Mouse (Mus musculus): ENCODE data around the gene Foxn4. TPM values are rescaled to one million over a fixed set of nuclear protein-coding genes. Genes with fewer than 3 reads are reported as not detected.

Gene Foxn4
- polyA plus RNA-seq (2016; fragmentation: Nextera tagmentation; extraction: Ambion mirVana), result 11.0 and 12.4 TPM in 2 replicates

- Histone ChIP-seq H3K27ac (replicated peaks) (no peak within 1 kb of the TSS), H3K4me2 (replicated peaks) (peak within 1 kb of the TSS; percentile 77), H3K4me1 (peaks cover 61% of the 10 kb centered on the region), H3K4me3 (peak within 1 kb of the TSS; percentile 44), H3K9ac (replicated peaks) (peak within 1 kb of the TSS; percentile 47), H3K27me3 (peaks cover 100% of the 10 kb centered on the region), H3K9me3 (no peaks in the 10 kb centered on the region), H3K36me3 (no peaks in the 10 kb centered on the region)
- under 1% methylated on average over 50 of the region's 56 CpGs for WGBS
- peak; percentile 41 for ATAC-seq (ENCODE audit: low FRiP score, low read depth)
These were observed at the start of gene Foxn4 for GRCm38 (mm10) chr5:114273693-114274402. Foxn4 (minus strand) TSS chr5:114273807.

DNA sequence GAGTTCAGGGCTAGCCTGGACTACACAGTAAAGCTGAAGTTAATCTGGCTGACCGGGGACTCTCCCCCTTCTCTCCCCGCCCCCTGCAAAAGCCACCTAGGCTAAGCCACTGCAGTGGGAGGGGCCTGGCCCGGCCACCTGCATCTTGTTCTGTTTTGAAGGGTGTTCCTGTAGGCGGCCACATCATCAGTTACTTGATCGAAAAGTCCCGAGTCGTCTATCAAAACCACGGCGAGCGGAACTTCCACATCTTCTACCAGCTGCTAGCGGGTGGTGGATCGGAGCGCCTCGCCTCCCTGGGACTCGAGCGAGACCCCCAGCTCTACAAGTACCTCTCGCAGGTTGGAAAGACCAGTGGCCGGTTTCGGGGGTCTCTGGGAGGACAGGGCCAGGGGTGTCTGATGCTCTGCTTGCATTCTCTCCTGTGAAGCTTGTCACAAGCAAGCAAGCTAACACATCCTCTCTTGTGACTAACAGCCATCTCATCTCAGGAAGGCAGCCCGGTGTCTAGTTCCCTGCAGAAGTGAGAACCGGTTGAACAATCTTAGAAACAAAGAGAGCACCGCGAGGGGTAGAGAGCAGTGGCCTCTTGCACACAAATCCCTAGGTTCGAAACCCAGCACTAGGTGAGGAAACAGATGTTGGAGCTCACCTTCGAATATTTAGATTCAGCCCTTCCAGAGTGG, 49.6 kb upstream of the Foxn4 start:
- 57% methylated on average over 25 of the region's 25 CpGs for WGBS
- no peaks in the 10 kb centered on the region for H3K36me3 ChIP-seq
- H3K27me3 ChIP-seq, result peaks cover 21% of the 10 kb centered on the region
- 0 out of 2 replicates have a peak overlapping the region, but pooled peaks have one; percentile 21 for H3K4me2 ChIP-seq (replicated peaks)
- no peak overlapping the region for H3K4me3 ChIP-seq
- no peaks in the 10 kb centered on the region for H3K9me3 ChIP-seq
- H3K9ac ChIP-seq (replicated peaks), result no peak overlapping the region
- no peak for ATAC-seq (ENCODE audit: low FRiP score, low read depth)
- H3K4me1 ChIP-seq, result peaks cover 7% of the 10 kb centered on the region; the same call in 1 of the 2 replicates
- H3K27ac ChIP-seq (replicated peaks), result no peak overlapping the region

DNA sequence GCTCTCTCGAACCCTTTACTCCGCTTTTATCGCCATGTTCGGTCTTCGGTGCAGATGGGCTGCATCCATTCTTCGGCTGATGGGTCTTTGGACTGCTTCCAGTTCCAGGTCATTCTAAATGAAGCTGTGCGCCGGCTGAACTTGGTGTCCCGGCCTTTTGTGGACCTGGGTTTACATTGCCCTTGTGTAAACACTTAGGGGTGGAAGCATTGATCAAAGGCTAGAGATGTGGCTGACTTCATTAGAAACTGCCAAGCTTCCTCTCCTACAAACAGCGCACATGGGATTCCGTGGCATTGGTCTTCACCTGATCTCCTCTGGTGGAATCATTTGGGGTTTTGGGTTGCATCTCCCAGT, 36.1 kb upstream of the Foxn4 start:
- H3K9ac ChIP-seq (replicated peaks), result no peak overlapping the region
- H3K36me3 ChIP-seq, result no peaks in the 10 kb centered on the region
- H3K27ac ChIP-seq (replicated peaks), result no peak overlapping the region
- H3K4me1 ChIP-seq, result peaks cover 7% of the 10 kb centered on the region
- H3K4me3 ChIP-seq, result no peak overlapping the region
- H3K4me2 ChIP-seq (replicated peaks), result peak overlapping the region; percentile 35
- WGBS, result 49% methylated on average over 11 of the region's 11 CpGs
- ATAC-seq (ENCODE audit: low FRiP score, low read depth), result no peak
- peaks cover 75% of the 10 kb centered on the region for H3K27me3 ChIP-seq
- no peaks in the 10 kb centered on the region for H3K9me3 ChIP-seq

GRCm38 (mm10) chr5:114308765-114309679, 35.4 kb upstream of the Foxn4 start:
- no peak overlapping the region for H3K9ac ChIP-seq (replicated peaks)
- no peak overlapping the region for H3K27ac ChIP-seq (replicated peaks)
- 42% methylated on average over 18 of the region's 18 CpGs for WGBS
- H3K4me1 ChIP-seq, result peaks cover 7% of the 10 kb centered on the region; the same call in 1 of the 2 replicates
- no peaks in the 10 kb centered on the region for H3K36me3 ChIP-seq
- no peak overlapping the region for H3K4me3 ChIP-seq
- H3K27me3 ChIP-seq, result peaks cover 81% of the 10 kb centered on the region
- ATAC-seq (ENCODE audit: low FRiP score, low read depth), result peak; percentile 62
- H3K4me2 ChIP-seq (replicated peaks), result peak overlapping the region; percentile 35
- no peaks in the 10 kb centered on the region for H3K9me3 ChIP-seq

- ATAC-seq (ENCODE audit: low FRiP score, low read depth), result no peak
These were observed 32.9 kb upstream of the Foxn4 start for GRCm38 (mm10) chr5:114306496-114306895.

GRCm38 (mm10) chr5:114303166-114303565, 29.6 kb upstream of the Foxn4 start:
- no peak for ATAC-seq (ENCODE audit: low FRiP score, low read depth)
- Histone ChIP-seq H3K36me3 (no peaks in the 10 kb centered on the region), H3K27me3 (peaks cover 80% of the 10 kb centered on the region), H3K9me3 (no peaks in the 10 kb centered on the region), H3K27ac (replicated peaks) (no peak overlapping the region), H3K4me1 (peaks cover 27% of the 10 kb centered on the region), H3K9ac (replicated peaks) (no peak overlapping the region), H3K4me3 (no peak overlapping the region), H3K4me2 (replicated peaks) (no peak overlapping the region)
- WGBS, result 81% methylated on average over 6 of the region's 6 CpGs

More at GRCm38 (mm10) chr5:114306496-114306895, 32.9 kb upstream of the Foxn4 start:
- Histone ChIP-seq H3K9ac (replicated peaks) (no peak overlapping the region), H3K4me3 (no peak overlapping the region), H3K36me3 (no peaks in the 10 kb centered on the region), H3K4me2 (replicated peaks) (no peak overlapping the region), H3K27me3 (peaks cover 90% of the 10 kb centered on the region), H3K9me3 (no peaks in the 10 kb centered on the region), H3K4me1 (peaks cover 7% of the 10 kb centered on the region; the same call in 1 of the 2 replicates), H3K27ac (replicated peaks) (no peak overlapping the region)
- WGBS, result 82% methylated on average over 5 of the region's 5 CpGs

DNA sequence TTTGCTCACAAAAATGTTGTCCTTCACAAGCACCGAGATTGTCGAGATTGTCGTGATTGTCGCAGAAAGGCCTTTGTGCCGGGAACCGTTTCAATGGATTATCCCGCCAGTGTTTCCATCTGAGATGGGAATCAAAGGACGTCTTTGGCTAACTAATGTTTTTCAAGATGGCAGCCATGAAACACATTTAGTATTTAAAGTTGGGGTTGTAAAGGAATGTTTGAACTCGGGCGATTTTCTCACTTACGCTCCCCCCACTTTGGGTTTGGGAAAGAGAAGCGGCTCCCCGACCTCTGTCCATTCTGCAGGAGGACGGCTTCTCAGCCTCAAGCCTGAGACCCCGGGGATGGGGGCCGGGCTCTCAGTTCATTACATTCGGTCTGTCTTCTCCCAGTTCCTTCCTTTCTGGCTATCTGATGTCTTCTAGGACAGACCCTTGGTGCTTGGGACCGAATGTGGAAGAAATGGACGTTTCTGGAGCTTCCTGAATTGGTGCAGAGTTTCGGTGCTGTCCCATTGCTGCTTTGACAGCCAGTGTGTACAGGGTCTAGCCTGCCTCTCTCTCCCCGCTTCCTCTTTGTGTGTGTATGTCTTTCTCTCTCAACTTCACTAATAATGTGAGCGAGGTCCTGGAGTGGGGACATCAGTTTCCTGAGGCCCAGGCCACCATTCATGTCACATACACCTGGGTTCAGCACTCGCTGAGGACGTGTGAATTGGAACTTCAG, 26.4 kb upstream of the Foxn4 start:
- no peak overlapping the region for H3K4me3 ChIP-seq
- H3K9me3 ChIP-seq, result no peaks in the 10 kb centered on the region
- peaks cover 48% of the 10 kb centered on the region for H3K4me1 ChIP-seq
- WGBS, result 39% methylated on average over 24 of the region's 24 CpGs
- H3K36me3 ChIP-seq, result no peaks in the 10 kb centered on the region
- peak overlapping the region; percentile 30; the same call in 1 of the 2 replicates for H3K27ac ChIP-seq (replicated peaks)
- H3K9ac ChIP-seq (replicated peaks), result no peak overlapping the region
- peak; percentile 21; the same call in 1 of the 2 replicates for ATAC-seq (ENCODE audit: low FRiP score, low read depth)
- peaks cover 75% of the 10 kb centered on the region for H3K27me3 ChIP-seq
- H3K4me2 ChIP-seq (replicated peaks), result peak overlapping the region; percentile 28; the same call in 1 of the 2 replicates

- Histone ChIP-seq H3K9me3 (no peaks in the 10 kb centered on the region), H3K27me3 (peaks cover 73% of the 10 kb centered on the region), H3K4me3 (no peak overlapping the region), H3K27ac (replicated peaks) (peak overlapping the region; percentile 55), H3K4me2 (replicated peaks) (peak overlapping the region; percentile 24; the same call in 1 of the 2 replicates), H3K36me3 (no peaks in the 10 kb centered on the region), H3K9ac (replicated peaks) (peak overlapping the region; percentile 41; the same call in 1 of the 2 replicates), H3K4me1 (peaks cover 48% of the 10 kb centered on the region)
- WGBS, result 25% methylated on average over 22 of the region's 22 CpGs
- ATAC-seq (ENCODE audit: low FRiP score, low read depth), result peak; percentile 87
These were observed 25.7 kb upstream of the Foxn4 start for GRCm38 (mm10) chr5:114299156-114299855.

DNA sequence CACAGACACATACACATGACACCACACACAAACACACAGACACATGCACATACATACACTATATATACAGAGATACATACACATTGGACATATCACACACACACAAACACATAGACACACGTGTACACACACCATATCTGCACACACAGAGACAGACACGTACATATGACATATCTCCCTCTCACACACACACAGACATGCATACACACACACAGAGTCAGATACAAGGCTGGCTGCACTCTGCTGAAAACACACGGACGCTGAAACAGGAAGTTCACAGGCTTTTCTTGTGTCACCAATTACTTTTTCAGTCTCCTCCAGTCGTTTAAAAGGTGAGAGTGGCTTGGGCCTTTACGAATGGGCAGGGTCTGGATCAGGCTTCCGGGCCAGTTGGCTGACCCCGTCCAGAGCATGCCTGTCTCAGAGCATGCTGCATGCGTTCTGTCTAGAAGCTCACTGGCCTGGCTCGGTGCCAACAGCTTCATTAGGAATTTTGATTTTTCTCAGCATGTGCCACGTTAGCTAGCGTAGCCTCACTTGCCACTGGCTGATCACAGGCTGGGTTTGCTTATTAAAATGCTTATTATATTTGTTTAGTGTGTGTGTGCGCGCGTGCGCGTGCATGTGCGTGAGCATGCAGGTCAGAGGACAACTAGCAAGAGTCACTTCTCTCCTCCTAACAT, 24.7 kb upstream of the Foxn4 start:
- Histone ChIP-seq H3K36me3 (no peaks in the 10 kb centered on the region), H3K9me3 (no peaks in the 10 kb centered on the region), H3K4me3 (no peak overlapping the region), H3K9ac (replicated peaks) (no peak overlapping the region), H3K27ac (replicated peaks) (peak overlapping the region; percentile 55), H3K4me1 (peaks cover 49% of the 10 kb centered on the region), H3K4me2 (replicated peaks) (no peak overlapping the region; the same call in 1 of the 2 replicates), H3K27me3 (peaks cover 73% of the 10 kb centered on the region)
- ATAC-seq (ENCODE audit: low FRiP score, low read depth), result no peak
- 56% methylated on average over 18 of the region's 18 CpGs for WGBS
